7 mouse cellular contexts compared by ENCODE assay signal in the genomic region with DNA sequence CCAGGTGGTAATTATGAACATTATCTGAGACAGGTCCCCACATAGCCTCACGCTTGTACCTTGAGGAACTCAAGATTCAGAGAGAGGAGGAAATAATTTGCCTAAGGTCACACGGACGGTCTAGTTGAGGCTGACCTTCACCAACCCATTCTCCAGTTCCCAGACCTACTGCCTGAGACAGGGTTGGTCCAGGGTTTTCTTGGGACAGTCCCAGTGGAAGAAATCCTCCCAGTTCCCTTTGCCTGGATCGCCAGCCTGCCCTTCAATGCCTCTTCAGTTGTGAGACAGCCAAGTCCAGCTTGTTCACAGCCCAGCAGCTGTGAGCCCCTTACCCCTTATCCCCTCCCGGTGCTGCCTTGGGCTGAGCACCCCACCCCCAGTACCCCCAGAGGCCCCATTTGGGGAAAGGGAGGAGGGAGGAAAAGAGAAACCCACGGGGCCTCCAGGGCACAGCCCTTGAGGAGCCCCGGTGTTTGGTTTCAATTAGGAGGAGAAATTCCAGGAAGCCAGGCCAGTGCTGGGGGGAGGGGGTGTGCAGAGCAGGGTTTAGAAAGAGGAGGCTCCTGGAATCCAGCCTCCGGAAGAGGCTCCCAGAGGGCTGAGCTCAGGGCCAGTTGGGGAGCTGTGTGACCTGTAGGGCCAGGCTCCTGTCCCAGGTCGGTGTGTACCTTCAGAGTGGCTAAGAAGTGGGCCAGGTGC. TPM values are rescaled to one million over a fixed set of nuclear protein-coding genes. Genes with fewer than 3 reads are reported as not detected.
A peak's percentile ranks its signal among the peaks of the same experiment; 100 is the strongest.
DNase-seq lines count a peak whose midpoint lies in the region; ATAC-seq and TF ChIP-seq lines count a peak whose summit lies in the region.

No protein-coding gene starts in this region.

- peak overlapping the region; percentile 70 for H3K9ac ChIP-seq in ES-E14 (ENCODE audit: insufficient read depth, low read depth, low read length, poor library complexity, severe bottlenecking)
- H3K9ac ChIP-seq in lung, embryonic 14.5 days, result peak overlapping the region; percentile 46
- no peak overlapping the region for H3K9ac ChIP-seq in stomach, embryonic 15.5 days

- H3K36me3 ChIP-seq in ES-E14 (ENCODE audit: control insufficient read depth, insufficient read depth, low read length, poor library complexity, severe bottlenecking), result no peaks in the 10 kb centered on the region
- H3K36me3 ChIP-seq in lung, embryonic 14.5 days (ENCODE audit: insufficient read depth), result no peaks in the 10 kb centered on the region
- H3K36me3 ChIP-seq in stomach, embryonic 15.5 days, result no peaks in the 10 kb centered on the region

- H3K27me3 ChIP-seq in lung, embryonic 14.5 days (ENCODE audit: insufficient read depth, low read length), result no peaks in the 10 kb centered on the region
- H3K27me3 ChIP-seq in stomach, embryonic 15.5 days (replicated peaks), result no peaks in the 10 kb centered on the region

- no peaks in the 10 kb centered on the region for H3K9me3 ChIP-seq in ES-E14 (ENCODE audit: control insufficient read depth, insufficient read depth, low read depth, low read length)
- no peaks in the 10 kb centered on the region for H3K9me3 ChIP-seq in lung, embryonic 14.5 days (ENCODE audit: low read depth, low read length)
- no peaks in the 10 kb centered on the region for H3K9me3 ChIP-seq in stomach, embryonic 15.5 days

- peak; percentile 95 for ATAC-seq in lung, embryonic 14.5 days (ENCODE audit: insufficient read depth)
- peak; percentile 86 for ATAC-seq in stomach, embryonic 15.5 days (ENCODE audit: insufficient read depth, low FRiP score, low read depth)

- H3K4me3 ChIP-seq in ES-E14 (ENCODE audit: insufficient read depth in 1 of 2, low read depth in 1 of 2, low read length in 2 of 2, poor library complexity in 1 of 2, severe bottlenecking in 1 of 2), result peak overlapping the region; percentile 47 to 56
- no peak overlapping the region for H3K4me3 ChIP-seq in brown adipose tissue, adult 24 weeks (ENCODE audit: insufficient read depth, low read depth, low read length)
- H3K4me3 ChIP-seq in lung, embryonic 14.5 days (ENCODE audit: low read depth, low read length), result peak overlapping the region; percentile 9; the same call in 1 of the 2 replicates
- no peak overlapping the region for H3K4me3 ChIP-seq in stomach, embryonic 15.5 days (replicated peaks)

- H3K4me1 ChIP-seq in ES-E14 (ENCODE audit: control insufficient read depth in 2 of 2, insufficient read depth in 2 of 2, low read length in 2 of 2, poor library complexity in 1 of 2), result peaks cover 3 to 22% of the 10 kb centered on the region in 2 experiments; a peak in 3 of 4 replicates
- peaks cover 12% of the 10 kb centered on the region for H3K4me1 ChIP-seq in brown adipose tissue, adult 24 weeks (ENCODE audit: control insufficient read depth, insufficient read depth, insufficient read length, low read length)
- H3K4me1 ChIP-seq in lung, embryonic 14.5 days (ENCODE audit: insufficient read depth), result peaks cover 22% of the 10 kb centered on the region
- peaks cover 26% of the 10 kb centered on the region for H3K4me1 ChIP-seq in stomach, embryonic 15.5 days

- peak overlapping the region; percentile 59 for H3K4me2 ChIP-seq in lung, embryonic 14.5 days
- peak overlapping the region; percentile 45 for H3K4me2 ChIP-seq in stomach, embryonic 15.5 days

- WGBS in lung, embryonic 14.5 days, result 6% methylated on average over 9 of the region's 9 CpGs
- WGBS in stomach, embryonic 15.5 days, result 11% methylated on average over 9 of the region's 9 CpGs

- in situ Hi-C loops in ES-E14 (cut with MboI; ENCODE audit: low sequenced_read_pairs in 2 of 2, unreplicated experiment in 2 of 2), result loop anchor here in 1 of 2 experiments (10.0 kb wide), 1 partner anchor 57 kb away; no protein-coding TSS in a partner anchor

- H3K27ac ChIP-seq in ES-E14 (ENCODE audit: insufficient read depth, low read depth, low read length, poor library complexity, severe bottlenecking), result peak overlapping the region; percentile 99
- H3K27ac ChIP-seq in brown adipose tissue, adult 24 weeks (replicated peaks; ENCODE audit: low read depth, low read length), result peak overlapping the region; percentile 58
- peak overlapping the region; percentile 97 for H3K27ac ChIP-seq in lung, embryonic 14.5 days (ENCODE audit: low read depth)
- H3K27ac ChIP-seq in stomach, embryonic 15.5 days, result peak overlapping the region; percentile 85

- DNase-seq in ES-E14 (ENCODE audit: low read depth, low spot score), result no peak
- DNase-seq in gastrocnemius, postnatal 4 days (ENCODE audit: low spot score in 2 of 2), result peak; percentile 64 to 83
- peak; percentile 61 for DNase-seq in kidney, adult 18-20 months
- DNase-seq in lung, embryonic 14.5 days, result peak; percentile 86
- DNase-seq in thymus, adult 18-20 months, result no peak

- TF ChIP-seq CTCF in lung, embryonic 14.5 days (IDR thresholded peaks at IDR 0.05; ENCODE audit: low read depth), result no peak

TF ChIP-seq in ES-E14, 5 proteins besides CTCF, POLR2A, EP300 and RAD21:
- TF ChIP-seq CHD2 (IDR thresholded peaks at IDR 0.05; ENCODE audit: low read depth, low read length), result peak; percentile 28; the same call in 1 of the 2 replicates
- no peak for TF ChIP-seq ZNF384 (IDR thresholded peaks at IDR 0.05; ENCODE audit: low read depth, low read length)
- TF ChIP-seq ZC3H11A (IDR thresholded peaks at IDR 0.05; ENCODE audit: borderline replicate concordance, low read depth, low read length), result 0 out of 2 replicates have a peak, but pooled peaks have one; percentile 4

RNA-seq across cellular contexts. Expression of a gene that starts 42.9 kb away (rescaled TPM):
- 2.1 and 2.5 TPM in 2 replicates for total RNA-seq in ES-E14 (2012; rRNA removed)
- polyA plus RNA-seq in brown adipose tissue, adult 24 weeks (2012; ENCODE audit: insufficient read depth, insufficient read length, missing spikeins), result 278 and 386 TPM in 2 replicates
- total RNA-seq in gastrocnemius, postnatal 4 days (2021), result 10 to 100 TPM; 12.3 to 15.8 TPM
- polyA plus RNA-seq in lung, embryonic 14.5 days (2014; fragmentation: Nextera tagmentation; extraction: Ambion mirVana), result 0.84 and 1.1 TPM in 2 replicates
- polyA plus RNA-seq in stomach, embryonic 15.5 days (2015; fragmentation: Nextera tagmentation; extraction: Ambion mirVana), result 6.2 and 6.9 TPM in 2 replicates

Comparison
In these comparisons a context has a peak if more than half of its experiments do, and no peak if none do; other contexts are left out.
1. DNase-seq: peak in gastrocnemius, postnatal 4 days (2 of 2), kidney, adult 18-20 months (single experiment) and lung, embryonic 14.5 days (single experiment); none in ES-E14 (single experiment) and thymus, adult 18-20 months (0 of 2).
2. H3K4me3 ChIP-seq: peak in ES-E14 (2 of 2) and lung, embryonic 14.5 days (single experiment); none in brown adipose tissue, adult 24 weeks (single experiment) and stomach, embryonic 15.5 days (single experiment).
3. RNA of a gene that starts 42.9 kb away (polyA plus RNA-seq): 278 to 386 TPM in brown adipose tissue, adult 24 weeks; 6.2 to 6.9 TPM in stomach, embryonic 15.5 days and 0.84 to 1.1 TPM in lung, embryonic 14.5 days; every median in the first group is over 10 times any median in the second.
4. Peak in every context shown above with its lines, with median percentiles within 50 percentile points of each other: H3K27ac ChIP-seq.